Mouse (Mus musculus) MEL (cell line): ENCODE data around the gene Gm49322. TPM values are rescaled to one million over a fixed set of nuclear protein-coding genes. Genes with fewer than 3 reads are reported as not detected.

Experiments
- DNase-seq: peaks from one replicate; pipeline ENCODE4 v3.0.0; 2011; ENCODE audit warnings: low read depth, low spot score
- H3K27ac ChIP-seq: 2 replicates; pipeline ENCODE4 v1.5.1; 2012; ENCODE audit warnings: low read depth, mild to moderate bottlenecking, control low read depth, low read length, moderate library complexity; ENCODE audit not compliant: control insufficient read depth
- H3K27me3 ChIP-seq, 2 experiments: fragments of 150-350 bp in 1 of 2; sonication (generic) in 1 of 2; 2 replicates each; pipeline ENCODE4 v1.6.1; 2012; ENCODE audit warnings: low read length in 2 of 2, mild to moderate bottlenecking in 2 of 2, improper control_type of control experiment in 1 of 2, moderate library complexity in 1 of 2; ENCODE audit not compliant: insufficient read depth in 2 of 2, control insufficient read depth in 1 of 2
- H3K36me3 ChIP-seq, 2 experiments: 2 replicates each; pipeline ENCODE4 v1.6.1; 2012 to 2014; ENCODE audit warnings: low read length in 2 of 2, improper control_type of control experiment in 1 of 2, inconsistent platforms in 1 of 2, mild to moderate bottlenecking in 1 of 2; ENCODE audit not compliant: insufficient read depth in 2 of 2, control insufficient read depth in 1 of 2
- H3K4me1 ChIP-seq, 2 experiments: fragments of 150-350 bp in 1 of 2; sonication (generic) in 1 of 2; 2 replicates each; pipeline ENCODE4 v1.6.1; 2012; ENCODE audit warnings: low read length in 2 of 2, improper control_type of control experiment in 1 of 2, mild to moderate bottlenecking in 1 of 2; ENCODE audit not compliant: insufficient read depth in 2 of 2, control insufficient read depth in 1 of 2
- H3K4me3 ChIP-seq, 2 experiments: fragments of 150-350 bp in 1 of 2; sonication (generic) in 1 of 2; 2 replicates each; pipeline ENCODE4 v1.5.1; 2012; ENCODE audit warnings: low read depth in 2 of 2, low read length in 2 of 2, mild to moderate bottlenecking in 2 of 2, moderate library complexity in 2 of 2, control low read depth in 1 of 2, improper control_type of control experiment in 1 of 2; ENCODE audit not compliant: control insufficient read depth in 1 of 2, insufficient read depth in 1 of 2
- H3K79me2 ChIP-seq: 2 replicates; pipeline ENCODE4 v1.6.1; 2012; ENCODE audit warnings: mild to moderate bottlenecking, low read length, moderate library complexity; ENCODE audit not compliant: control insufficient read depth, poor library complexity, insufficient read depth
- H3K9ac ChIP-seq: 2 replicates; pipeline ENCODE4 v1.6.1; 2012; ENCODE audit warnings: low read depth, mild to moderate bottlenecking, control low read depth, low read length, moderate library complexity; ENCODE audit not compliant: control insufficient read depth, poor library complexity, severe bottlenecking
- H3K9me3 ChIP-seq: fragments of 150-350 bp; sonication (generic); replicated peaks from 2 replicates; pipeline ENCODE4 v1.6.1; 2012; ENCODE audit warnings: mild to moderate bottlenecking, low read length, improper control_type of control experiment, moderate library complexity; ENCODE audit not compliant: insufficient read depth
- CHD1 ChIP-seq: IDR thresholded peaks from 2 replicates; pipeline ENCODE4 v1.6.1; 2012; ENCODE audit warnings: low read depth, mild to moderate bottlenecking, inconsistent platforms, low read length, improper control_type of control experiment
- CTCF ChIP-seq, 3 experiments: IDR thresholded peaks in 2 of 3; conservative IDR thresholded peaks in 1 of 3; 2 replicates each; pipeline ENCODE4 v1.5.1; 2011 to 2012; ENCODE audit warnings: low read length in 3 of 3, low read depth in 2 of 3, mild to moderate bottlenecking in 2 of 3, improper control_type of control experiment in 1 of 3, inconsistent platforms in 1 of 3, mixed read lengths in 1 of 3, moderate library complexity in 1 of 3; ENCODE audit not compliant: control insufficient read depth in 1 of 3, insufficient read depth in 1 of 3, poor library complexity in 1 of 3, severe bottlenecking in 1 of 3
- E2F4 ChIP-seq: IDR thresholded peaks from 2 replicates; pipeline ENCODE4 v1.6.1; 2011; ENCODE audit warnings: low read depth, low read length, improper control_type of control experiment, borderline replicate concordance
- ELF1 ChIP-seq: IDR thresholded peaks from 2 replicates; pipeline ENCODE4 v1.6.1; 2014; ENCODE audit warnings: low read depth, mild to moderate bottlenecking, inconsistent platforms, low read length, improper control_type of control experiment, moderate library complexity
- GATA1 ChIP-seq: IDR thresholded peaks from 2 replicates; pipeline ENCODE4 v1.6.1; 2011; ENCODE audit warnings: low read depth, low read length, improper control_type of control experiment
- JUND ChIP-seq: IDR thresholded peaks from 2 replicates; pipeline ENCODE4 v1.6.1; 2011; ENCODE audit warnings: low read depth, mild to moderate bottlenecking, improper control_type of control experiment, low read length
- MAX ChIP-seq: IDR thresholded peaks from 2 replicates; pipeline ENCODE4 v1.6.1; 2011; ENCODE audit warnings: low read length, improper control_type of control experiment
- MAZ ChIP-seq: IDR thresholded peaks from 2 replicates; pipeline ENCODE4 v1.6.1; 2012; ENCODE audit warnings: low read depth, mild to moderate bottlenecking, inconsistent platforms, low read length, improper control_type of control experiment
- POLR2A ChIP-seq, 2 experiments: IDR thresholded peaks; 2 replicates each; pipeline ENCODE4 v1.6.1; 2011 to 2012; ENCODE audit warnings: low read length in 2 of 2, mild to moderate bottlenecking in 2 of 2, control low read depth in 1 of 2, improper control_type of control experiment in 1 of 2, low read depth in 1 of 2, moderate library complexity in 1 of 2; ENCODE audit not compliant: control insufficient read depth in 1 of 2, insufficient read depth in 1 of 2, poor library complexity in 1 of 2
- POLR2AphosphoS5 ChIP-seq: IDR thresholded peaks from 2 replicates; pipeline ENCODE4 v1.6.1; 2012; ENCODE audit warnings: low read depth, borderline replicate concordance, mild to moderate bottlenecking, inconsistent platforms, low read length, moderate library complexity, mixed read lengths
- RAD21 ChIP-seq: IDR thresholded peaks from 2 replicates; pipeline ENCODE4 v1.6.1; 2011; ENCODE audit warnings: mild to moderate bottlenecking, low read depth, low read length, improper control_type of control experiment
- RCOR1 ChIP-seq: IDR thresholded peaks from 2 replicates; pipeline ENCODE4 v1.6.1; 2012; ENCODE audit warnings: low read depth, mild to moderate bottlenecking, inconsistent platforms, low read length, improper control_type of control experiment
- SMC3 ChIP-seq: IDR thresholded peaks from 2 replicates; pipeline ENCODE4 v1.6.1; 2011; ENCODE audit warnings: low read depth, low read length, improper control_type of control experiment
- USF1 ChIP-seq: IDR thresholded peaks from 2 replicates; pipeline ENCODE4 v1.6.1; 2014; ENCODE audit warnings: low read depth, mild to moderate bottlenecking, inconsistent platforms, low read length, improper control_type of control experiment, moderate library complexity
- ZC3H11A ChIP-seq: IDR thresholded peaks from 2 replicates; pipeline ENCODE4 v1.6.1; 2012; ENCODE audit warnings: low read depth, mild to moderate bottlenecking, inconsistent platforms, low read length, improper control_type of control experiment
- ZKSCAN1 ChIP-seq: IDR thresholded peaks from 2 replicates; pipeline ENCODE4 v1.6.1; 2012; ENCODE audit warnings: low read depth, mild to moderate bottlenecking, inconsistent platforms, low read length, improper control_type of control experiment, moderate library complexity
- polyA plus RNA-seq, 2 experiments: library from polyadenylated mRNA; stranded (reverse) in 1 of 2; unstranded in 1 of 2; fragments of >175 nt in 1 of 2; fragments of >200 nt in 1 of 2; gene quantifications; 2 replicates each; pipeline versions ENCODE4 v1.2.1 to v1.2.4; 2012; ENCODE audit warnings: low replicate concordance in 2 of 2, low read depth in 1 of 2; ENCODE audit not compliant: insufficient read length in 2 of 2, insufficient read depth in 1 of 2, missing spikeins in 1 of 2
- total RNA-seq: library from RNA; depleted of rRNA; stranded (reverse); fragments of 300-350 nt; gene quantifications from 2 replicates; pipeline ENCODE4 v1.2.3, GENCODE M21; 2012

Gene Gm49322
- total and polyA plus RNA-seq, 3 experiments, result 1.8 to 2.1 TPM; not detected in 1

DNA sequence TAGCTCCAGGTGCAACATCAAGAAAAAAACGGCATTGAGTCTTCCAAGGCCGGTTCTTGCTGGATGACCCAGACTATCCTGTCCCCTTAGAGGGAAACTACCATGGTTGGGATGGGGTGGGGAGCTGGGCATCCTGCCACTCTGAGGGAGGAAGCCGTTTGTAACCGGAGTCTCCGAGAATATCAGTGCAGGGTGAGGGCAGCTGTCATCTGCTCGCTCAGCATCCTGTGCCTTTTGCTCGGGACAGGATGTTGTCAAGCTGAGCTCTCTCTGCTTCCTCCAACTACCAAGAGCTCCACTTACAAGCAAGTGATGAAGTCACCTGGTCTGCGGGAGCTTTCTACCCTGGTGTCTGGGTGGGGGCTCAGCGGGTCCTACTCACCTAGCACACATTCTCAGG is 12.4 kb downstream of the Gm49322 start:
- peaks cover 6% of the 10 kb centered on the region for H3K79me2 ChIP-seq
- no peak overlapping the region for H3K4me3 ChIP-seq
- no peaks in the 10 kb centered on the region for H3K9me3 ChIP-seq
- H3K36me3 ChIP-seq, result peaks cover 0 to 2% of the 10 kb centered on the region in 2 experiments; a peak in 1 of 4 replicates
- no peak overlapping the region for H3K27ac ChIP-seq
- no peaks in the 10 kb centered on the region for H3K27me3 ChIP-seq
- peaks cover 0 to 6% of the 10 kb centered on the region in 2 experiments; a peak in 1 of 4 replicates for H3K4me1 ChIP-seq
- H3K9ac ChIP-seq, result no peak overlapping the region
- TF ChIP-seq MAZ (no peak), MAX (no peak), JUND (no peak), GATA1 (no peak), USF1 (no peak), RCOR1 (no peak), SMC3 (no peak), ZC3H11A (no peak), CTCF (IDR thresholded peaks at IDR 0.05 in 2 of 3, conservative IDR thresholded peaks at IDR 0.05 in 1 of 3; ENCODE audit: control insufficient read depth in 1 of 3, insufficient read depth in 1 of 3, low read depth in 2 of 3, low read length in 3 of 3, poor library complexity in 1 of 3, severe bottlenecking in 1 of 3) (no peak)
- no peak for DNase-seq

DNA sequence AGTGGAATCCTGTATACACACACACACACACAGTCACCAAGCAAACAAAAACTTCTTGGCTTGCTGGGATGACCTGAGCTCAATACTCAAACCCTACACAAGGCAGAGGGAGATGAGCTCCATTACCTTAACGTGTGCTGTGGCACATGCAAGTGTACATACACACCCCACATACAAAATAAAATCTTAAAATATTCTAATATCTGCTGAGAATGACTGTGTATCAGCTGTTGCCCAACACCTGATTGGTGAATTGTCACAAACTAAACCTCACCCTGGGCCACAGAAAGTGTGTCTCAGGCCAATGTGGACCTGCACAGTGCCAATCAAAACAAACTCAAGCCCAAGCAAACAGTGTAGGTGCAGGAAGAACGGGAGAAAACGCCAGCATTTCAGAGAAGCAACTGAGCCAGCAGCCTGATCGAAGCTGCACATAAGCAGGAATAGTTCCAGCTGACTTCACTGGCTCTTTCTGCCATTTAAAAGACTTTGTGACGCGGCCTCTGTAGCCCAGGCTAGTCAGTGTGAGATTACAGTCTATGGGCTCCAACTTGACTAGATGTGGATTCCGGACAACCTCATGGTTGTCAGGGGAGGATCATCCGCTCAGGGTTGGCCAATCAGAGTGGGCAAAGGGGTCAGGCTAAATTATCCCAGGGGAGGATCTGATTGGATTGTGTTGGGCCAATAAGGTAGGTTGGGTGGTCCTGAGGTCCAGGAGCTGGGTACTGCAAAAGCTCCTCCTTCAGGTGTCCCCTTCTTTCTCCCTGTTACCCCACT is 13.8 kb downstream of the Gm49322 start:
- H3K4me1 ChIP-seq, result peaks cover 0 to 18% of the 10 kb centered on the region in 2 experiments; a peak in 2 of 4 replicates
- no peaks in the 10 kb centered on the region for H3K9me3 ChIP-seq
- H3K9ac ChIP-seq, result no peak overlapping the region

DNA sequence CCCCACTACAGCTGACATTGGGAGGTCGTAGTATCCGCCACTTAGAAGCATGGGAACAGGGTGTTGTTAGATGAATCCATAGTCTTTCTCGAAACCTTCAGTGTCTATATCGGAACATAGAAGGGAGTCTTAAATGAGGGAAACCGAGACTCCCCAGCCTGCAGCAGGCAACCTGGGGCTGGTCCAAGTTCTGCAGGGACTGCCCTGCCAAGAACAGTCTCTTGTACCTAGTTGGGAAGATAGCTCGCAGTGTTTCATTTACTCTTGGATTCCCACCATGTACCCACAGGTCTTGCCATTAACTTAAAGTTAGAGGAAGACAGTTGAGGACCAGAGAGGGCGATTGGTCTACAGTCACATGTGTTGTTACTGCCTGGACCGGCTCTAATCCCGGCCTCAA is 14.5 kb downstream of the Gm49322 start:
- TF ChIP-seq ZC3H11A, result no peak
- no peak for TF ChIP-seq POLR2A (IDR thresholded peaks at IDR 0.05; ENCODE audit: control insufficient read depth in 1 of 2, insufficient read depth in 1 of 2, low read depth in 1 of 2, low read length in 2 of 2, poor library complexity in 1 of 2)
- no peak for TF ChIP-seq ZKSCAN1
- no peak for TF ChIP-seq ELF1
- no peak for TF ChIP-seq CTCF (IDR thresholded peaks at IDR 0.05 in 2 of 3, conservative IDR thresholded peaks at IDR 0.05 in 1 of 3; ENCODE audit: control insufficient read depth in 1 of 3, insufficient read depth in 1 of 3, low read depth in 2 of 3, low read length in 3 of 3, poor library complexity in 1 of 3, severe bottlenecking in 1 of 3)
- TF ChIP-seq, all 39 proteins: peak for 0
- Histone ChIP-seq H3K9ac (no peak overlapping the region), H3K9me3 (no peaks in the 10 kb centered on the region), H3K4me3 (no peak overlapping the region), H3K36me3 (0 out of 4 replicates have a peak, but pooled peaks cover 0 to 2% of the 10 kb centered on the region in 2 experiments), H3K79me2 (peaks cover 28% of the 10 kb centered on the region), H3K27me3 (no peaks in the 10 kb centered on the region), H3K27ac (no peak overlapping the region), H3K4me1 (peaks cover 0 to 18% of the 10 kb centered on the region in 2 experiments; a peak in 2 of 4 replicates)
- DNase-seq, result no peak

More for the DNA sequence above, 13.8 kb downstream of the Gm49322 start:
- H3K36me3 ChIP-seq, result 0 out of 4 replicates have a peak, but pooled peaks cover 0 to 2% of the 10 kb centered on the region in 2 experiments
- TF ChIP-seq MAZ, result no peak
- no peak for TF ChIP-seq E2F4
- no peak for TF ChIP-seq SMC3
- no peak for TF ChIP-seq RAD21
- TF ChIP-seq USF1, result no peak
- no peak for TF ChIP-seq POLR2AphosphoS5
- no peak for TF ChIP-seq CHD1
- TF ChIP-seq MAX, result no peak
- no peaks in the 10 kb centered on the region for H3K27me3 ChIP-seq
- no peak overlapping the region for H3K27ac ChIP-seq
- no peak for DNase-seq
- H3K4me3 ChIP-seq, result no peak overlapping the region
- peaks cover 21% of the 10 kb centered on the region for H3K79me2 ChIP-seq
